Mouse (Mus musculus): ENCODE results near the gene Bcl9l. TPM values are rescaled to one million over a fixed set of nuclear protein-coding genes. Genes with fewer than 3 reads are reported as not detected.

Gene Bcl9l
- polyA plus RNA-seq, 1 experiment, result 11.1 TPM

DNA sequence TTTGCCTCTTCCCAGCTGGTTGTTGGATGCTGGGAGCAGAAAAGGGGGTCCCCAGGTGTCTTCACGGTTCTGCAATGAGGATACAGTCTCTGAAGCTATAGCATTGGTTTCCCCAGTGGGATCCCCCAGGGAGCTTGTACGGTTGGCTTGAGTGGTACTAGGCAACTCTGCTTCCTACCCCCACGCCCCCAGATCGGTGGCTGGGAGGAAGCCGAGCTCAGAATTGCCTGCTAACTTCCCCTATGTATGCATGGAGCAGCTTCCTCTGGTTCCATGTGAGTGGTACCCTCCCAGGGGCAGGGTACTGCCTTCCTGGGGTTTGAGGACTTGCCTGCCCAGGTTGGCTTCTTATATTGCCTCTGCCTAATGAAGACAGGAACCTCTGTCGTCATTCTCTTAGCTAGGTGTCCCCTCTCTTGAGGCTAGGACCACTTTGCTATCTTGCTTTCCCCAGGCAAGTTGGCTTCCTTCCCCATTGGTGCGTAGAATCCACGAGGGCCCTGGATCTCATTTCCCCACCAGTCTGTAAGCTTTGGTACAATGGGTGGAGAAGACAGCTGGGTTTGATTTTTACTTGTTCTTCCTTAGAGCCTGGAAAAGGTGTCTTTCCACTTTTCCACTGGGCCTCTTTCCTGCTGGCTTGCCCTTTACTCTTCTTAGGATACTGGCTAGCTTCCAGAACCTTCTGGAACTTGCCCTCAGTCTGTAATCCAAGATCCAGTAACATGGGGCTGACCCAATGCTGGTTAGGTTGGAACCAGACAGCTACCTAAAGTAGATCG, 29.5 kb downstream of the Bcl9l start:
- no peak for DNase-seq (ENCODE audit: low spot score)

DNA sequence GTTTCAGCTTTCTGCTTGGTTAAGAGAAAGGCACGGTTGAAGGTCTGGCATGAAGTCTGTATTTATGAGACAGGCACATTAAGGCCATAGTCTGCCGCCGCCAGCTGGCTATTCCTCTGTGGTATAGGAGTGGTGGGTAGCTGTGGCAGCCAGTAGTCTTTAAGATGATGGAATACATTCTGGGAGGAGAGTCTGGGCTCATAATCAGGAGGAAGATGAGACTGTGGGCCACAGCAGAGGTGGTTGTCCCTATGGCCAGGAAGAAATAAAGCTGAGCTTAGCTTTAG, 30.0 kb downstream of the Bcl9l start:
- DNase-seq (ENCODE audit: low spot score), result no peak

DNA sequence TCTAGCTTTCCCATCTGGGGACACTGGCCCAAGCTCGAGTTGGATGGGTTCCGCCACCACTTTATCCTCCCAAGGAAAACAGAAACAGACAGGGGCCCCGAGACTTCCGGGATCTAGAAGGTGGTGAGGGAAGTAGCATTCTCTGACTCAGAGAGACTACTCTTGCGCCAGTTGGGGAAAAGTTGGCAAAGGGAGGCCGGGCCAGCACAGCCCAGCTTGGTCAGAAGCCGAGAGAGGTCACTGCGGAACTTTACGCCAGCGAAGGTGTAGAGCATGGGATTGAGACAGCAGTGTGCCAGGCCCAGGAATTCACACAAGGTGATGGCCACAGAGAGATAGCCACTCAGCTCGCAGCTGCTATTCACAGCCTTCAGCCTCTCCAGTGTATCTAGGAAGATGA, 30.5 kb downstream of the Bcl9l start:
- DNase-seq (ENCODE audit: low spot score), result no peak

GRCm38 (mm10) chr9:44513610-44514009, 31.0 kb downstream of the Bcl9l start:
- no peak for DNase-seq (ENCODE audit: low spot score)

DNA sequence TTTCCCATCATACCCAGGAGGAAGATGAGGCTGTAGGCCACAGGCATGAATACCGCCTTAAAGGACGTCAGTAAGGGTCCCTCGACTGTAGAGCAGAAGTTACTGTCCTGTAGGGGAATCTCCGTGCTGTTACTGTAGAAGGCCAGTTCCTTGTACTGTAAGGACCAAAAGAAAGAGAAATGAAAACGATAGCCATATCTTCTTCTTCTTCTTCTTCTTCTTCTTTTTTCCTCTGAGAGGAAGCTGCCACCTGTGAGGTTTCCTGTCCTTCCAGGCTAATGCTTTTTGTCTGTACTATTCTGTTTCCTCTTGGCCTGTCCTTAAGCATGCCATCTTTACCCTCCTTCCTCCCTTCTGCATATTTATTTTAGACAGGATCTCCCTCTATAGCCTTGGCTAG, 31.5 kb downstream of the Bcl9l start:
- no peak for DNase-seq (ENCODE audit: low spot score)

GRCm38 (mm10) chr9:44515131-44515751, 32.6 kb downstream of the Bcl9l start:
- DNase-seq (ENCODE audit: low spot score), result no peak

DNA sequence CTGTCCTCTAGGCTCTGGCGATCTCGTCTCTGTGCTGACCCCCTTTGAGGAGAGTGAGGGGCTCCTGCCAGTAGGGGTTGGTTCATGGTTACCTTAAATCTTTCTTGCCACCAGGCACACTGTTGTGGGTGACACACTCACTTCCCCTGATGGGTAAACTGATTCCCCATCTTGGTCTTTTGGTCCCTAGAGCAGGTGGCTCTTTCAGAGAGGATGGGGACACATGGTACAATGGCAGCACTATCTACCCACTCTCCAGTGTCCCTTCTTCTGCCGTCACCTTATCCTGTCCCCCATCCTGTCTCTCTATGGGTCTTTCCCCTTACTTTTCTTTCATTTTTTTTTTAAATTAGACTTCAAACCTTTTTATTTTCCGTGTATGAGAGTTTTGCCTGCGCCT, 33.3 kb downstream of the Bcl9l start:
- DNase-seq (ENCODE audit: low spot score), result no peak

- no peak for DNase-seq (ENCODE audit: low spot score)
These were observed 34.7 kb downstream of the Bcl9l start for GRCm38 (mm10) chr9:44517368-44517767.

- no peak for DNase-seq (ENCODE audit: low spot score)
These were observed 35.4 kb downstream of the Bcl9l start for GRCm38 (mm10) chr9:44518068-44518467.

- no peak for DNase-seq (ENCODE audit: low spot score)
These were observed 39.3 kb downstream of the Bcl9l start for GRCm38 (mm10) chr9:44521927-44522326.

DNA sequence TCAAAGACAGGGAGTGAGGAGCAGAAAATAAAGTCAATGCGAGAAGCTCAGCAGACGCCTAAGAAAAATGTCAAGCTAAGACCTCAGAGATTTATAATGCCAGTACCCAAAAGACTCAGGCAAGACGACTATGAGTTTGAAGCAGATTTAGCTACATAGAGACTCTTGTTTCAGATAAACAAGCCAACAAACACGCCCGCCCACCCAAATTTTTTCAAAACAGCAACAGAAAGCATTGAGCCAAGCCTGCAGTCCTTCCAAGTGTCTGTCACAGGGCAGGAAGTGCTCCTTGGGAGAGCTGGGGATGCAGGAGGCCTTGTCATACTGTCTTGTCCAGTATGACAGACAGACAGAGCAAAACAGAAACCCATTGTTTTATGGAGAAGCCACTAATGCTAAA, 41.1 kb downstream of the Bcl9l start:
- no peak for DNase-seq (ENCODE audit: low spot score)

- no peak for DNase-seq (ENCODE audit: low spot score)
These were observed 41.7 kb downstream of the Bcl9l start for GRCm38 (mm10) chr9:44524235-44524826.

DNA sequence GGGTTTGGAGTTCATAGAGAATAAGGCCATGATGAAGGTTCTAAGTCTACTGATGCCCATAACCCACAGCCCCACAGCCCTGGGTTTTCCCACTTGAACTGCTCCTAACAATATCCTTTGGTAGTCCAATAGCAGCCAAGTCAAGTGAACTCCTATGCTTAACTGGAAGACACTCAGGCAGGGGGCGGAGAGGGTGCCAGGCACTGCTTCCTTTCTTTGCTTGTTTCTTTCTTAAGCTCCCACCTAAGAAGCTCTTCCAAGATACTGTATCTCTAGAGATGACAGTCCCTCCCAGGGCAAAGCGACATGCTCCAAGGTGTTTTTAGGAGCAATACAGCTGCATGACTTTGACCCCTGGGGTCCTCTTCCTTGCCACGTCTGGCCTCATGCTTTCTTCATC, 42.4 kb downstream of the Bcl9l start:
- no peak for DNase-seq (ENCODE audit: low spot score)

- DNase-seq (ENCODE audit: low spot score), result no peak
These were observed 43.0 kb downstream of the Bcl9l start for GRCm38 (mm10) chr9:44525589-44525988.

- DNase-seq (ENCODE audit: low spot score), result no peak
These were observed 43.9 kb downstream of the Bcl9l start for GRCm38 (mm10) chr9:44526337-44527112.

GRCm38 (mm10) chr9:44528340-44528739, 45.7 kb downstream of the Bcl9l start:
- DNase-seq (ENCODE audit: low spot score), result no peak

GRCm38 (mm10) chr9:44532991-44533580, 50.5 kb downstream of the Bcl9l start:
- no peak for DNase-seq (ENCODE audit: low spot score)

DNA sequence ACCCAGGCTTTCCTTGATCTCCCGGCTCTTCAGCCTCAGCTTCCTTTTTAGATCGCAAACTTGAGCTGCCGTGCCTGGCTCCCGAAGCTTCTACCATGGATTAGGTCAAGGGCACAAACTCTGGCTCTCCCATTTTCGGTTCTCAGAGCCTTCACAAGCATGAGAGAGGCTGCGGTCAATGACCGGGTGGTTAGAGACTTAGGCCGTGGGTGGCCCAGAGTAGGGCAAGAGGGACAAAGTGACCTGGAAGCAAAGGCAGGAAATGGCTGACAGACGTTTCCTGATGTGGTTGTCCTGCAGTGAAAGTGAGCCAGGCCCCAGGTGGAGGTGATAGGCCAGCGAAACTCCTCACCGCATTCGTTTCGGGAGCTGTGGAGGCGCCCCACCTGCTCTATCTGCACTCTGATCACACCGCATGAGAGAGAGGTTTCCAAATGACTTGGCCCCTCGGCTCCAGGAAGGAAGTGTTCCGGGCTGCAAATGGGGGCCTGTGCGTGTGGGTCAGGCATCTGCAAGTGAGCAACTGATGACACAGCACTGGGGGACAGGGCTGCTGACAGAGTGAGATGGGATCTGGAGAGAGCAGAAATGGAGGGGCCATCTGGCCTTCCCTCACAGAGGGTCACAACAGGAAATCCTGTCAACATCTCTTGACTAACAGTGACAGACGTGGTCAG, 55.1 kb downstream of the Bcl9l start:
- no peak for DNase-seq (ENCODE audit: low spot score)

DNA sequence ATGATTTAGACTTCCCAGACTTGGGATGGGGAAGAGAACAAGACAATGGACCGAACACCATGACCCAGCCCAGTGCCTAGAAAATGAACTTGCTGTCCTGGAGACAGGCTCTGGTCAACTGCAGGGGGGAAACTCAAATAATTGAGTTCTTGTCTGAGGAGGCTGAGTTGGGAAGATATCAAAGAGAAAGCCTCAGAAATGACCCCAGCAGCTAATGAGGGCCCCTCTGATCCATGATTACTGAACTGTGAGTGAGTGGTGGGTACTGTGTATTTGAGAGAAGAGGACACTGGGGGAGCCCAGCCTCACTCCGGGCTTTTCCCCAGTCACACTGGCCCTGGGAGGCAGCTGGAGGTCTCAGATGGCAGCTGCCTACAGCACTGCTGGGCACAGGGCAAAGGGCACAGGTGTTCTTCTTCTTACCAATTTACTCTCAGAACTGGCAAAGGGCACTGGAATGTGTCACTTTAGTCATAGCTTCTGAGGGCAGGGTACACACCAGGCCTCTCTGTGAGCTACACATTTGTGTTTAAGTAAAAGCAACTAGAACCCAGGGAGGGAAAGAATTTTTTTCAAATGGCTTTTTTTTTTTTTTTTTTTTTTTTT, 57.3 kb downstream of the Bcl9l start:
- DNase-seq (ENCODE audit: low spot score), result no peak

- DNase-seq (ENCODE audit: low spot score), result no peak
These were observed 58.1 kb downstream of the Bcl9l start for GRCm38 (mm10) chr9:44540676-44541075.

GRCm38 (mm10) chr9:44542364-44542763, 59.7 kb downstream of the Bcl9l start:
- no peak for DNase-seq (ENCODE audit: low spot score)
